Mouse (Mus musculus) urinary bladder, adult 18-20 months (tissue): Measurements from ENCODE around the gene Rundc1.
A peak's percentile ranks its signal among the peaks of the same experiment; 100 is the strongest.
"Not testable (repeated sequence)": the region's sequence is repeated elsewhere in the genome, so short reads cannot be mapped to it uniquely, and the experiment has no call there.

Experiments used
- DNase-seq, 2 experiments: peaks; one replicate each; pipeline ENCODE4 v3.0.0; 2022; ENCODE audit warnings: low spot score in 2 of 2, mixed read lengths in 2 of 2

The Rundc1 gene

GRCm38 (mm10) chr11:101466552-101466950 lies 41.7 kb downstream of the Rundc1 start:
- DNase-seq, result not testable (repeated sequence)

GRCm38 (mm10) chr11:101467477-101468262 lies 42.8 kb downstream of the Rundc1 start:
- DNase-seq, result peak; percentile 59 to 73

DNA sequence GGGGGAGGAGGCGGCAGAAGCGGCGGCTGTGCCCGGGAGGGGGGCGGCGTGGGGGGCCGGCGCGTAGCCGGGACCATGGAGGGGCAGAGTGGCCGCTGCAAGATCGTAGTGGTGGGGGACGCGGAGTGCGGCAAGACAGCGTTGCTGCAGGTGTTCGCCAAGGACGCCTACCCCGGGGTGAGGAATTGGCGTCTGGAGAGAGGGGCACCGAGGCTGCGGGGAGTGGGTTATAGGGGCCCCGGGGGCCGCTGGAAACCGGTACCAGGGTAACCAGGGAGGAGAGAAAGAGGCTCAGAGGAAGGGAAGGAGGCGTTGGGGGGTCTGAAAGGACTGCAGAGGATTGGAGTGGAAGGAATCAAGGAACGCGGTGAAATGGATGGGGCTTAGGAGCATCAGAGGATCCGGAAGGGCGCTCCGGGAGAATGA lies 43.4 kb downstream of the Rundc1 start:
- DNase-seq, result no peak

- no peak for DNase-seq
These were observed 43.8 kb downstream of the Rundc1 start for GRCm38 (mm10) chr11:101468731-101469130.

GRCm38 (mm10) chr11:101469155-101469554 lies 44.3 kb downstream of the Rundc1 start:
- DNase-seq, result no peak

DNA sequence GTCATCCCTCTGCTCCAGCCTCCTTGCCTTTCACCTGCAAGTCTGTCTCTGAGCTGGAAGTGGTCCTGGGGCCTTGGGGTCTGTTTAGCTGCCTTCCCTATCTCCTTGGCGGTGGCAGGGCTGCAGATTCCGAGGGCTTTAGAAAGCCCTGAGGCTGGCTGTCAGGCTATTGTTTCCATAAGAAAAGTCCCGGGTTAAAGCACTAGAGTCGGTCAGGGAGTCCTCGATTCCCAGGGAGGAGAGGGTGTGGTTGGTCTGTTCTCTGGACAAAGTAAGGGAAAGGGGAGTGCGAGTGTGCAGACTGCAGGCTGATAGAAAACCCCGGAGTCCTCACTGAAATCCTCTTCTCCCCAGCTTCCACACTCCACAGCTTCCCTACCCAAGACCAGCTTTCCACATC lies 45.3 kb downstream of the Rundc1 start:
- no peak for DNase-seq

GRCm38 (mm10) chr11:101471926-101472325 lies 47.0 kb downstream of the Rundc1 start:
- no peak for DNase-seq

DNA sequence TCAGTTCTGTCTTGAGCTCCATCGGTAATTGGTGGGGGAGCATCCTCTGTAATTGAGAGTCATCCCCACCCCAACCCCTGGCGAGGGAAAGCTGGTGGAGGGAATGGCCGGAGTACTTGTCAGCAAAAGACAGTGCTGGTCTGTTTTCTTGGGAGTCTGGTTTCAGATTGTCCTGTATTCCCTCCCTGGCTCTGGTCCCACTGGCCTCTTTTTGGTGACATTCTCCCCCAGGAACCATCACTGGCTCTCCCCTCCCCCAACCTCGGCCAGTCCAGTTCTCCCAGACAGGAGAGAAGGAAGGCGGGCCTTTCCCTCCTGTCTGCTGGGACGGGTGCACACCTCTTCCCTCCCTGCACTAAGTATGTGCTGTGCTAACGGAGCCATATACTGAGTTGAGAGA lies 47.5 kb downstream of the Rundc1 start:
- no peak for DNase-seq

DNA sequence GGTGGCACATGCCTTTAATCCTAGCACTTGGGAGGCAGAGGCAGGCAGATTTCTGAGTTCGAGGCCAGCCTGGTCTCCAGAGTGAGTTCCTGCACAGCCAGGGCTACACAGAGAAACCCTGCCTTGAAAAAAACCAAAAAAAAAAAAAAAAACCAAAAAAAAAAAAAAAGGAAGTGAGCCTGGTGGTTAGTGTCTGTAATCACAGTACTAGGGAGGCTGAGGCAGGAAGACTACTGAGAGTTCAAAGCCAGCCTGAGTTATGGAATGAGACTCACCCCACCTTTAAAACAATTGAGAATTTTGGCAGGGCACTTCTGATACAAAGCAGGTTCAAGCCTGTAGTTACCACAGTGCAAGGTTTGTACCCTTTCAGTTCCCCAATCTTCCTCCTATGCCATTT lies 48.8 kb downstream of the Rundc1 start:
- not testable (repeated sequence) for DNase-seq

- no peak for DNase-seq
These were observed 49.4 kb downstream of the Rundc1 start for GRCm38 (mm10) chr11:101474298-101474697.

DNA sequence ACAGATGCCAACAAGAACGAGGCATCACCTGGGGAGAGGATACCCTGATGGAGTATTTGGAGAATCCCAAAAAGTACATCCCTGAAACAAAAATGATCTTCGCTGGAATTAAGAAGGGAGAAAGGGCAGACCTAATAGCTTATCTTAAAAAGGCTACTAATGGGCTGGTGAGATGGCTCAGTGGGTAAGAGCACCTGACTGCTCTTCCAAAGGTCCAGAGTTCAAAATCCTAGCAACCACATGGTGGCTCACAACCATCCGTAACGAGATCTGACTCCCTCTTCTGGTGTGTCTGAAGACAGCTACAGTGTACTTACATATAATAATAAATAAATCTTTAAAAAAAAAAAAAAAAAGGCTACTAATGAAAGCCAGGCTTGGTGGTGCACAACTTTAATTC lies 51.5 kb downstream of the Rundc1 start:
- not testable (repeated sequence) for DNase-seq

DNA sequence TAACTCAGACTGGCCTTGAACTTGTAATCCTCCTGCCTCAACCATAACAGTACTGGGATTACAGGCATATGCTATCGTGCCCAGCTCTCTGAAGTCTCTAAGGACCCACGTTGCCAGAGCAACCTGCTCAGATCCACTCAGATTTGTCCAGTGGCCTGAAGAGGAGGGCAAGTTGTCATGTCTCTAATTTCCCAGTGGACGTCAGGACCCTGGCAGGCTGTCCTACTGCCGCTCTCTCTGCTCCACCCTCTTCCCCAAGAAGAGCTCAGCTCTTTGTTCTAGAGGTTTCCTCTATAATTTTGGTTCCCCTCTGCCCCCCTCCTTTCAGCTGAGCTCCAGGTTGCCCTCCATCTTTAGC lies 52.3 kb downstream of the Rundc1 start:
- DNase-seq, result no peak

GRCm38 (mm10) chr11:101477552-101478211 lies 52.8 kb downstream of the Rundc1 start:
- no peak for DNase-seq

DNA sequence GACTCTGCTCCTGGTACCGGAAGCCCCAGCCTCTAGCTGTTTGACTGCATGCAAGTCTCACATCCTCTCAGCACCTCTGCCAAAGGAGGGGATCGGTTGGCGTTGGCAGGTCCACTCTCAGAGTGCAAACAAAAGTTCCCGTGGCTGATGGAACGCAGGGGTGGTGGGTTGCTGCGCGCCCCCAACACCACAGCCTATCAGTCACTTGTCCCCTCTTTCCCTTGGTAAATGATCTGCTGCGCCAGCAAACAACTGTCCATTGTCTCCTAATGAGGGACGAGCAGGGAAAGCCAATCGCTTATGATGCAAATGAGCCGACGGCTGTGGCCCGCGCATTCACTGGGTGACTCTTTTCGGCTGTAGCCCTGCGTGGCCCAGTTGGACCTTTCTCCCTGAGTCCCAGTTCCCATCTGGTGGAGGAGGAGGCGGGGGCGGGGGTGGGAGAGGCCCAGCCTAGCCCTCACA lies 54.3 kb downstream of the Rundc1 start:
- DNase-seq, result no peak

DNA sequence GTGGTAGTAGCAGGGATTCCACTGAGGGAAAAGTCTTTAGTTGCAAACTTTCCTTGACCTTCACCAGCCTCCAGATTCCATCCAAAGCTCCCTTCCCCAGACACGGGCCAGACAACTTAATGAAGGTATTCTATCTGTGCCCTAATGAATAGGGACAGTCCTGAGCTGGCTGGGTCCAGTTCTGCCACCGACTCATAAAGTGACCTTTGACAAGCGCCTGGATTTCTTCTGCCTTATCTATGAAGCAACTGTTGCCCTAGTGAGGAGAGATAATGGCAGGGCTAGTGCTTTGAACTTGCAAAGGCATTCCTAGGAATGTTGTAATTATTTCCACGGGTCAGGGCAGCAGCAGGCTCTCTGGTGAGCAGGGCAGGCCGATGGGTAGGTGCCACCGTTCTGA lies 56.0 kb downstream of the Rundc1 start:
- DNase-seq, result no peak

DNA sequence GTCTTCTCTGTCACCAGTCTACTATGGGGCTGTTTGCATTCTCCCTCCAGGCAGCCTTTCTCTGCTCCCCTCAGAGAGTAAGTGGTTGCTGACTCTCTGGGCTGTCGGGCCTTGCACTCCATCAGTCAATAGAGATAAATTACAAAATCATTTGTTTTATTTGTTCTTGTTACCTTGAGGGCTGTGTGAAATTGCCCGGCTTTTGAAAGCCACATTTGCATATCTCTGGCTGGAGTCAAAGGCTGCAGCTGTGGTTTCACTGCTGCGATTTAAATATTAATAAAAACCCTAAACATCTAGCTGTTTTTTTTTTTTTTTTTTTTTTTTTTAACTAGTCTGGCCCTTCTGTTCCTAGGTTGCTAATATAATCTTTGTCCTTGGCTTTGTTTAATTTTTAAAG lies 58.9 kb downstream of the Rundc1 start:
- no peak for DNase-seq

DNA sequence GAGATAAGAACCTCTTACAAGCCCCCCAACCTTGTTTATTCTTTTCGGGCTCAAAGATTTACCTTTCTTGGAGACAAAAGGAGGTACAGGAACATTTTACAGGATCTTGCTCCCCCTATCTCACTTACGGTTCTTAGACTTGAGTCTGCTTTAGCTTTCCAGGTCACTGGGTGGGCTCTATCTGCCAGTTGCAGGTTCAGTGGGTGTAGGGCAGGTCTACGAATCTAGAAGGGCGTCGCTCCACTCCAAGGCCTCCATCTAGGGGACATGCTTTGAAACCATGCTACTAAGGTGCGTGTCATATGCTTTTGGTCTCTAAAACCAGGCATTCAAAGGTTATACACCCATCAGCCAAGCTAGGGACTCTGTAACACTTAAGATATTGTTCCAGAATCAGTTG lies 59.4 kb downstream of the Rundc1 start:
- no peak for DNase-seq

DNA sequence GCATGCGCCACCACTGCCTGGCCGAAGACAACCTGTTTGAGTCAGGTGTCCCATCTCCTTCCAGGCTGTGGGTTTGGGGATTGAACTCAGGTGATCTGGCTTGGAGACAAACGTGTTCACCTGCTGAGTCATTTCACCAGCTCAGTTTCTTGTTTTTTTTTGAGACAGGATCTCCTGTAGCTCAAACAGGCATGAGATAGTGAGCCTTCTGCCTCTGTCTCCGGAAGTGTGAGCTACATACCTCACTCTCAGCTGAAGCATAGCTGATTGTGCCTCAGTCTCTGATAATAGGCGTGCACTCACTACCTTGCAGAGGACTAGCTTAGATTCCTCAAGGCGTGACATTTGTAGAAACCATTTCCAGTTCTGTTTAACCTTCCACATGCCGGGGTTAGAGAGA lies 59.9 kb downstream of the Rundc1 start:
- no peak for DNase-seq
